Mouse (Mus musculus) hindlimb bud, embryonic 11.5 days (tissue): ENCODE measurements around the gene Tmprss11e.
A peak's percentile ranks its signal among the peaks of the same experiment; 100 is the strongest.

Experiments used
- DNase-seq: peaks from one replicate; pipeline ENCODE4 v3.0.0-alpha.2; 2012; ENCODE audit warnings: low read depth, low spot score; ENCODE audit errors: extremely low spot score

The Tmprss11e gene

GRCm38 (mm10) chr5:86745715-86746114, at the start of gene Tmprss11e:
TSS of gene Tmprss11e (minus strand) at chr5:86745815.
- DNase-seq = no peak

DNA sequence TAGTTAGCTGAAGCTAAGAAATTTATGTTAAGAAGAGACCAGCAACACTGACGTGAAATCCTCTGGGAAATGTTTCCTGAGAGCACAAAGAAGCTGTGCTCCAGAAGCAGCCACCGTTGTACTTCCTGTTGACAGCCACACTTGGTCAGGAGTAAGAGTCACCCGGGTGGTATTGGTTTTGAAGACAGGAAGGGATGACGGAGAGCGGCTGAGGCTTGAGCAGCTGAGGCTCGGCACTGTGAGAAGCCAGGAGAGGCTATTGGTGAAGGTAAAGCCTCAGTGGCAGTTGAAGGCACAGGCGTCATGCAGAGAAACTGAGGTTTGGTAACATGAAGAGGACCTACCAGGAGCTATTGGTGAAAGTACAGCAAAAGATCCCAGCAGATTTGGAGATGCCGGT, 47.2 kb upstream of the Tmprss11e start:
- DNase-seq = no peak

DNA sequence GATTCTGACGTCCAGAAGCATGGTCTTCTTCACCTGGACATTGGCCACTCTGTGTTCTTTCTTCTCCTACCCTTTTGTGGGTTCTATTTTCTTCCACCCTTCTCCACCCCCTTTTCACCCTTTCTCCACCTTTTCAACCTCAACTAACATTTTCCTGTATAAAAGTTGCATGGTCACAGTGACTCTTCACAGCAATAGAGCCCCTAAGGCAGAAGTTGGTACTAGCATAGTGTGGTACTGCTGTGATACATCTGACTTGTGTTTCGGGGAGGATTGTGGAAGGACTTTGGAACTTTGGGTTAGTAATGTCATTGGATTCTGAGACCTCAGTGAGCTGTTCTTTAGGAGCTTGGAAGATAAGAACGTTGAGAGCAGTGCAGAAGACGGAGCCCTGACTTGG, 46.6 kb upstream of the Tmprss11e start:
- no peak for DNase-seq

- no peak for DNase-seq
These were observed 44.3 kb upstream of the Tmprss11e start for GRCm38 (mm10) chr5:86789954-86790353.

GRCm38 (mm10) chr5:86786798-86787197, 41.2 kb upstream of the Tmprss11e start:
- DNase-seq = no peak

DNA sequence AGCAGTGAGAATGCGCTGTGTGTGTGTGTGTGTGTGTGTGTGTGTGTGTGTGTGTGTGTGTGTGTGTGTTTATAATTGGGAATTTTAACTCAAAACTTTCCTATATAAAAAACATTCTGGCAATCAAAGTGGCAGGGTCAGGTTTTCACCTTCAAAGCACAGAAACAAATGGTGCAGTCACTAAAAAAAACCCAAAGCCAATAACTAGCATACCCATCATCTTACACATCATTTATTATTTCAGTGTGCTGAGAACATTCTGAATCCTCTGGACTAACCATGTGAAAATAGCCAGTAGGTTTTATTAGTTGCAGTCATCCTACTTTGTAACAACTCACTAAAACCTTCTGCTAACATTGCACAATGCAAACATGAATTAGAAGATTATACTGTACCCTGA, 38.6 kb upstream of the Tmprss11e start:
- DNase-seq = no peak

- DNase-seq = no peak
These were observed 37.4 kb upstream of the Tmprss11e start for GRCm38 (mm10) chr5:86783059-86783458.

- DNase-seq = no peak
These were observed 32.9 kb upstream of the Tmprss11e start for GRCm38 (mm10) chr5:86778471-86778870.

DNA sequence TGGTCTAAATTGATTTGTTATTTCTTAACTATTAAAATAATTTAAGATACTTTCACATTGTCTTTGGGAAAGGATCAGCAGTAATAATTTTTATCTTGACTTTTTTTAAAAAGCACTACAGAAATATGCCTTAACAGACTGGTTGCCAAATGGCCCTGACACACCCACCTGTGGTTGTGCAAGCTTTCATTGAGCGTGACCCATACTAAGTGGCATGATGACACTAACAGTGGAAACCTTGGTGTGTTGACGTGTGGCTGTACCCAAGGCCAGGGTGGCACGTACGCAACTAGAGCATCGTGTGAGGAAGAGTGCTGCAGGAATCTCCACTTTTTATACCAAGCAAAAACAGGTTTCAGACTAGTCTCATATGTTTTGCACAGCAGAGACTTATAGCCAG, 31.3 kb upstream of the Tmprss11e start:
- no peak for DNase-seq

GRCm38 (mm10) chr5:86771010-86771409, 25.4 kb upstream of the Tmprss11e start:
- DNase-seq = no peak

GRCm38 (mm10) chr5:86769015-86769658, 23.5 kb upstream of the Tmprss11e start:
- no peak for DNase-seq

- no peak for DNase-seq
These were observed 2.8 kb downstream of the Tmprss11e start for GRCm38 (mm10) chr5:86742796-86743195.

DNA sequence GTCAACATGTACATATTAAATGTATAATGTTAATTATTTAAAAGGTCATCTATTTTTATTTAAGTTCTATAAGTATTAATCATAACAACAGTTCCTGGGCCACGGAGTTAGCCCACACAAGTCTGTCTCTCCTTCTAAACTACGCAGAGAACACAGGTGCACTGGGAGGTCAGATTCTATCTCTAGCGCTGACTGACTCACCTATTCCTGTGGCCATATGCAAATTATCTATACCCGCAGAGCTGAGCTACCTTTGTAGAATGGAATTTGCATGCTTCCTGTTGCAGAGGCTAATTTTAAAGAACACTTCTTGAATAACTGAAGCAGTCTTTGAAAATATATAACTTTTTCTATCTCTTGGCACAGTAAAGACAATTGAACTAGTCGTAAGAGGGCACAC, 4.5 kb downstream of the Tmprss11e start:
- DNase-seq = no peak

DNA sequence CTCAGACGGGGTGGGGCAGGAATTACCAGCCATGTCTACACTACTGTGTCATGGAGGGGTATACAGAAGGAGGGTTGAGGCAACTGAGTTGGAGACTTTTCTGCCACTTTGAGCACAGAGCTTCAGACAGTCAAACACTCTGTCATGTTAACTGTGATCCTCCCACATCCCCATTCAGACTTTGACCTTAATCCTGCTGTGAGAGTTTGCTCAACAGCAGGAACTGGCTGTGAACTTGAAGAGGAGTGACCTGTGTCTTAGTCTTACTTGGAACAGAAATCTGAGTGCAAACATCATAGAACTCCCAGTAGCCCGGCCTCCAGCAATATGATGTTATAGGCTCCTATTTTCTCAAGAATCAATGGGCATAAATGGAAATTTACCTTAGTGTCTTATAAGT, 9.8 kb downstream of the Tmprss11e start:
- no peak for DNase-seq

- no peak for DNase-seq
These were observed 15.0 kb downstream of the Tmprss11e start for GRCm38 (mm10) chr5:86730587-86730986.

DNA sequence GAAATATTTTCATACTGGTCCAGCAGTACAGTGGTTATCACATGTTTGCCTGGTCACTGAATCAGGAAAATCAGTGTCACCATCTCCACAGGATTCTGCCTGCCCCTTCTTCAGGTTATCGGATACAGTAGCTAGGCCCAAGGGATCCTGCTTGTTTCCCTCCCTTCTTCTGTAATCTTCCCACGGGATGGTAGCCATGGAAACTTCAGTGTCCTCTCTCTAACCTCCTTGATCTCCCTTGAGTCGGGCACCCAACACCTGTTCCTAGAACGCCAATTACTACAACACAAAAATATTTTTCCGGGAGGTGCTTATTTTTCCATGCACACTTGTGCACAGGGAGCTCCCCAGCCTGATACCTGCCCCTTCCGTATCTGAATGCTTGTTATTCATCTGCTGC, 17.0 kb downstream of the Tmprss11e start:
- DNase-seq = no peak

DNA sequence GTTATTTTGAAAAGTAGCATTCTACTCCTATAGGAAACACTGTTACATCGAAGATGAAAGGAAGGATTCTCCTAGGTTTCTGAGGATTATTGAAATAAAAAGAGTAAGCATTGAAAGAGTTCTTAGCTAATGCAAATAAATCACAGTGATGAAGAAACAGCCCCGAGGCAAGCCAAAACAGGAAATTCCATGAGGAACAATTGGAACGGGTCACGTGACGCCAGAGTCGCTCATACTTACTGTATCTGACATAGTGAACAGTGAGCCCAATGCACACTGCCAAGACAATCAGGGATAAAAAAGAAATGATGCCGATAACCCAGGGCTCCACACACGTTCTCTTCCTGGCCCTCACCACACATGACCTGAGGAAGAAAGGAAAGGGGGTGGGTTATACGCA, 18.6 kb downstream of the Tmprss11e start:
- DNase-seq = no peak

DNA sequence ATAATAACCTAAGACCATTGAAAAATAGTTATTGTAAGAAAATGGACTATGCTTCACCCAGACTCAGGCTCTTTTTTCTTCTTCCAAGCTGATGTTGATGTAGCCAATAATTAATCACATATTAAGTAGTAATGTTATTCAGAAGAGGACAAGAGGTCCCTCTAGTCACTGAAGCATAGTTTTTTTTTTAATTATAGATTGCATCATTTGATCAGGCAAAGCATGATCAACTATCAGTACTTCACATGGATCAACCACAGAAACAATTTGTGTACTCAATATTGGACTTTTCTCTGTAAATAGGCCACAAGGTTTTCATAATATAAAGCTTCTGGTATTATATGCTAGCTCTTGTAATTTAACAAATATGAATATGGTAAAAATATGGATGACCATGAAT, 20.6 kb downstream of the Tmprss11e start:
- DNase-seq = no peak

- no peak for DNase-seq
These were observed 22.7 kb downstream of the Tmprss11e start for GRCm38 (mm10) chr5:86722820-86723460.

DNA sequence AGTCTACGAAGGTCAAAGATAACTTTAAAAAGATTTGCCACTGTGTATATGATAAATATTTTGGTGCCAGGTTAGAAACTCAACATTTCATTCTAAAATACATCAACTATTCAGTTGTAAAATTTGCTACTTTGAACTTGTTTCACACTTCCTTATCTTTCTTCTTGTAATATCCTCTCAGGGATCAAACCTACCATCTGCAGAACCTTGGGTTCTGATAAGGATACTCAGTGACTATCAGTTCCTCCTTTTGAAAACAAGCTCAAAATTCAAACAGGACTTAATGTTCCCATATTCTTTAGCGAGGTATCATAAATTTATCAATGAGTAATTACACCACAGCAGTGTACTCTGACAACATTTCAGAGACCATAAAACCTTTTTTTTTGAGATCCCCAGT, 30.6 kb downstream of the Tmprss11e start:
- DNase-seq = no peak

GRCm38 (mm10) chr5:86704923-86705322, 40.7 kb downstream of the Tmprss11e start:
- DNase-seq = no peak

GRCm38 (mm10) chr5:86684667-86685066, 60.9 kb downstream of the Tmprss11e start:
- DNase-seq = peak; percentile 6

DNA sequence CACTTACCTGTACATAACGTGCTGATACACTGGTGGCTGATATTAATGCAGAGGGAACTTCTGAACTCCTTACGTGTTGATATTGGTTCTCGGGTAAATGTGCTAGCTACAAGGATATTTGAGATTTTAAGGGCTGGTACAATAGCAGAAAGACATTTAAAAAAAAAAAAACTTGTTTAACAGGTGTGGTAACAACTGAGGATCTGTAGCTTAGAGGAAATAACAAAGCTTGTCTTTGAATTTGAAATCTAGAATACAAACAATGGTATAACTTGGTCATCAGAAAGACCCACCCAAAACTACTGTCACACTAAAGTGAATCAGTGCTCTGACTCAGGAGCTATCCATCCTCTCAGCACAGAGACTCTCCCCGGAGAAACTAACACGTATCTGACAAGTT, 69.4 kb downstream of the Tmprss11e start, which contains the start of gene Tmprss11b:
Gene Tmprss11b (minus strand): TSS at position 101 of the 400 bp plus-strand sequence.
- DNase-seq = no peak
